Mouse (Mus musculus): ENCODE results near the gene Smim6.

DNA sequence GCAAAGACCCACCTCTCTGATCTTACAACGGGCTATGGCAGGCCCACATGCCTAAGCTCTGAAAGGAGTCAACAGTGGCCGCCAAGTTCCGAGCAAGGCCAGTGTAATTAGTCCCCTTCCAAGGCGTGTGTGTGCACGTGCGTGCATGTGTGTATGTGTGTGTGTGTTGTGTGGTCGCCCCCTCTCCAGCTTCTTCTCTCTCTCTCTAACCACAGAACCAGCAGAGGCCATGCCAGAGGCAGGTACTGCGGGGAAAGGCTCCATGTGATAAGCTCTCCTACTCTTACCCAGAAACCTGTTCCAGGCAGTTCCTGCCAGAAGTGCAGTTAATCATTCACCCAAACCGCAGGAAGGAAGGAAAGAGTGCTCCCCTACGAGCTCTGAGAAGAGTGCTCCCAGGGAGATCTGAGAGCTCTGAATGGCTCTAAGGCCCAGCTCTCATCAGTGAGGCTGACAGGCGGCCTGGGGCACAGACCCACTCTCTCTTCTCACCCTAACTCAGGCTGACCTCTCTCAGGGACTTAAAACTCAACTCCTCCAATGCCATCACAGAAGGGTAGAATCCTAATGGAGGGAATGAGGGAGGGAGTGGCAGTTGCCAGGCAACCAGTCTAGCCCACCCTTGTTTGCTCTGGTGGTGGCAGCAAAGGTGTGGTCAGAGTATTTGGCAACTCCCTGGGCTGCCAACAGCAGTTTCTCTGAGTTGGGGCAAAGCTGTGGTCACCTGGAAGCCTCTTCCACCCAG is at the start of gene Smim6:
- no peak for TF ChIP-seq POLR2A (IDR thresholded peaks at IDR 0.05; ENCODE audit: insufficient read depth, low read depth, low read length)
- no peak for TF ChIP-seq CTCF (IDR thresholded peaks at IDR 0.05; ENCODE audit: insufficient read depth, low read depth, low read length)

Measured in olfactory bulb, adult 2 months (tissue).